Mouse (Mus musculus): ENCODE results near the gene P4ha3.

DNA sequence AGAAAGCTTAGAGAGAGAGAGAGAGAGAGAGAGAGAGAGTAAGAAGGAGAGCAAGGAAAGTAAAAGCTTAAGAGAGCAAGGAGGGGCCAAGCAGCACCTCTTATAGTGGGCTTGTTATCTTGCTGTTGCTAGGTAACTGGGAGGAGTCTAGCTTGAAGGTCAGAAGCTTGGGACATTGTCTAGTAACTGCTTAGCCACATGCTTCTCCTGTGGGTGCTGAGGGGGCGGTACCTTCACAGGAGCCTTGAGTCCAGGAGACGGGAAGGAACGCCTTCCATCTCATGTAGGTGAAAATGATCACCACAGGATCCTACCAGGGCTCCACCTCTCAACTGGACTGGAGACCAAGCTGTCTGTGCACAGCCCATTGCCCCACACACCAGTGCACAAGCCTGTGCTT lies 16.1 kb downstream of the P4ha3 start:
- TF ChIP-seq USF1 (IDR thresholded peaks at IDR 0.05; ENCODE audit: low read depth) (no peak), CTCF (IDR thresholded peaks at IDR 0.05; ENCODE audit: control insufficient read depth, insufficient read depth, insufficient read length) (no peak)
